Mouse (Mus musculus): ENCODE results near the gene Ap1ar. TPM values are rescaled to one million over a fixed set of nuclear protein-coding genes. Genes with fewer than 3 reads are reported as not detected.
A peak's percentile ranks its signal among the peaks of the same experiment; 100 is the strongest.

Gene Ap1ar
- total and polyA plus RNA-seq, 2 experiments: 10.0 to 21.1 TPM

GRCm38 (mm10) chr3:127780021-127780644 lies 57.2 kb downstream of the Ap1ar start, which contains the start of gene Alpk1:
Gene Alpk1, minus strand, starts transcription at chr3:127780527.
- DNase-seq (ENCODE audit: extremely low read depth, low read depth, low spot score): peak; percentile 77
- Histone ChIP-seq H3K9ac (ENCODE audit: low read depth, low read length) (peak within 1 kb of the TSS; percentile 24), H3K4me1 (ENCODE audit: control insufficient read depth, insufficient read depth, low read length) (no peaks in the 10 kb centered on the region), H3K27ac (replicated peaks; ENCODE audit: insufficient read depth, low read depth, low read length) (peak within 1 kb of the TSS; percentile 28), H3K36me3 (ENCODE audit: control insufficient read depth, insufficient read depth, low read length) (no peaks in the 10 kb centered on the region), H3K79me2 (ENCODE audit: control insufficient read depth, insufficient read depth, low read length) (no peaks in the 10 kb centered on the region), H3K27me3 (ENCODE audit: control insufficient read depth, insufficient read depth, low read length) (no peaks in the 10 kb centered on the region), H3K4me3 (ENCODE audit: insufficient read depth, low read depth, low read length) (peak within 1 kb of the TSS; percentile 34)
- WGBS: 1% methylated on average over 24 of the region's 24 CpGs
- TF ChIP-seq CTCF (IDR thresholded peaks at IDR 0.05; ENCODE audit: low read depth, low read length): peak; percentile 71
- TF ChIP-seq POLR2A (IDR thresholded peaks at IDR 0.05; ENCODE audit: extremely low read depth, insufficient read depth, low read length): no peak

DNA sequence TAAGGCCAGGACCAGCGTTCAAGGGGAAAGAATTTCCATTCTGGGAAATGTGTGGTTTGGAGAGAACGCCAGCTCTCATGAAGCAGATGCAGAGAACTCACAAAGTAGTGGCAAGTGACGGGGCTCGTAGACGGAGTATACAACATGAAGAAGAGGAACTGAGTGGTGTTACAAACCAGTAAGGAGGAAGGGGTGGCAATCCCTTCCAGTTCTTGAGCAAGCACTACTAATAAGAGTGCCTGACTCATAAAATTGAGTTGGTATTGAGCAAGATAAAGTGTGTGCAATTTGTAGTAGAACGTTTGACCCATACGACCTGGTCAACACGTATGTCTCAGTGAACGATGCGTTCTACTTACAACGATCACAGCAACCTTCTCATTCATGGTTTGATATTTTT lies 68.2 kb downstream of the Ap1ar start:
- Histone ChIP-seq H3K4me3 (ENCODE audit: insufficient read depth, low read depth, low read length) (no peak overlapping the region), H3K27ac (replicated peaks; ENCODE audit: insufficient read depth, low read depth, low read length) (no peak overlapping the region), H3K27me3 (ENCODE audit: control insufficient read depth, insufficient read depth, low read length) (no peaks in the 10 kb centered on the region), H3K79me2 (ENCODE audit: control insufficient read depth, insufficient read depth, low read length) (no peaks in the 10 kb centered on the region), H3K4me1 (ENCODE audit: control insufficient read depth, insufficient read depth, low read length) (no peaks in the 10 kb centered on the region), H3K9ac (ENCODE audit: low read depth, low read length) (no peak overlapping the region), H3K36me3 (ENCODE audit: control insufficient read depth, insufficient read depth, low read length) (no peaks in the 10 kb centered on the region)
- DNase-seq (ENCODE audit: extremely low read depth, low read depth, low spot score): no peak
- WGBS: 78% methylated on average over 11 of the region's 11 CpGs
- TF ChIP-seq POLR2A (IDR thresholded peaks at IDR 0.05; ENCODE audit: extremely low read depth, insufficient read depth, low read length): no peak
- no peak for TF ChIP-seq CTCF (IDR thresholded peaks at IDR 0.05; ENCODE audit: low read depth, low read length)

GRCm38 (mm10) chr3:127765971-127766370 lies 71.4 kb downstream of the Ap1ar start:
- TF ChIP-seq CTCF (IDR thresholded peaks at IDR 0.05; ENCODE audit: low read depth, low read length) (no peak), POLR2A (IDR thresholded peaks at IDR 0.05; ENCODE audit: extremely low read depth, insufficient read depth, low read length) (no peak)
- no peak overlapping the region for H3K27ac ChIP-seq (replicated peaks; ENCODE audit: insufficient read depth, low read depth, low read length)
- H3K9ac ChIP-seq (ENCODE audit: low read depth, low read length): no peak overlapping the region
- no peaks in the 10 kb centered on the region for H3K4me1 ChIP-seq (ENCODE audit: control insufficient read depth, insufficient read depth, low read length)
- no peaks in the 10 kb centered on the region for H3K36me3 ChIP-seq (ENCODE audit: control insufficient read depth, insufficient read depth, low read length)
- H3K27me3 ChIP-seq (ENCODE audit: control insufficient read depth, insufficient read depth, low read length): no peaks in the 10 kb centered on the region
- 77% methylated on average over 3 of the region's 3 CpGs for WGBS
- H3K79me2 ChIP-seq (ENCODE audit: control insufficient read depth, insufficient read depth, low read length): no peaks in the 10 kb centered on the region
- H3K4me3 ChIP-seq (ENCODE audit: insufficient read depth, low read depth, low read length): no peak overlapping the region
- no peak for DNase-seq (ENCODE audit: extremely low read depth, low read depth, low spot score)

GRCm38 (mm10) chr3:127764541-127764940 lies 72.8 kb downstream of the Ap1ar start:
- Histone ChIP-seq H3K9ac (ENCODE audit: low read depth, low read length) (no peak overlapping the region), H3K36me3 (ENCODE audit: control insufficient read depth, insufficient read depth, low read length) (no peaks in the 10 kb centered on the region), H3K27ac (replicated peaks; ENCODE audit: insufficient read depth, low read depth, low read length) (no peak overlapping the region), H3K27me3 (ENCODE audit: control insufficient read depth, insufficient read depth, low read length) (no peaks in the 10 kb centered on the region), H3K79me2 (ENCODE audit: control insufficient read depth, insufficient read depth, low read length) (no peaks in the 10 kb centered on the region), H3K4me1 (ENCODE audit: control insufficient read depth, insufficient read depth, low read length) (no peaks in the 10 kb centered on the region), H3K4me3 (ENCODE audit: insufficient read depth, low read depth, low read length) (no peak overlapping the region)
- 78% methylated on average over 5 of the region's 5 CpGs for WGBS
- TF ChIP-seq CTCF (IDR thresholded peaks at IDR 0.05; ENCODE audit: low read depth, low read length): no peak
- TF ChIP-seq POLR2A (IDR thresholded peaks at IDR 0.05; ENCODE audit: extremely low read depth, insufficient read depth, low read length): no peak
- DNase-seq (ENCODE audit: extremely low read depth, low read depth, low spot score): no peak

- Histone ChIP-seq H3K79me2 (ENCODE audit: control insufficient read depth, insufficient read depth, low read length) (no peaks in the 10 kb centered on the region), H3K27me3 (ENCODE audit: control insufficient read depth, insufficient read depth, low read length) (no peaks in the 10 kb centered on the region), H3K36me3 (ENCODE audit: control insufficient read depth, insufficient read depth, low read length) (no peaks in the 10 kb centered on the region), H3K4me1 (ENCODE audit: control insufficient read depth, insufficient read depth, low read length) (no peaks in the 10 kb centered on the region), H3K27ac (replicated peaks; ENCODE audit: insufficient read depth, low read depth, low read length) (no peak overlapping the region), H3K9ac (ENCODE audit: low read depth, low read length) (no peak overlapping the region), H3K4me3 (ENCODE audit: insufficient read depth, low read depth, low read length) (no peak overlapping the region)
- 18% methylated on average over 7 of the region's 7 CpGs for WGBS
- TF ChIP-seq CTCF (IDR thresholded peaks at IDR 0.05; ENCODE audit: low read depth, low read length) (peak; percentile 67), POLR2A (IDR thresholded peaks at IDR 0.05; ENCODE audit: extremely low read depth, insufficient read depth, low read length) (no peak)
- peak; percentile 80 for DNase-seq (ENCODE audit: extremely low read depth, low read depth, low spot score)
Measured at GRCm38 (mm10) chr3:127763076-127763612, 74.2 kb downstream of the Ap1ar start.

- Histone ChIP-seq H3K4me3 (ENCODE audit: insufficient read depth, low read depth, low read length) (no peak overlapping the region), H3K27ac (replicated peaks; ENCODE audit: insufficient read depth, low read depth, low read length) (no peak overlapping the region), H3K9ac (ENCODE audit: low read depth, low read length) (no peak overlapping the region), H3K27me3 (ENCODE audit: control insufficient read depth, insufficient read depth, low read length) (no peaks in the 10 kb centered on the region), H3K4me1 (ENCODE audit: control insufficient read depth, insufficient read depth, low read length) (no peaks in the 10 kb centered on the region), H3K36me3 (ENCODE audit: control insufficient read depth, insufficient read depth, low read length) (no peaks in the 10 kb centered on the region), H3K79me2 (ENCODE audit: control insufficient read depth, insufficient read depth, low read length) (no peaks in the 10 kb centered on the region)
- TF ChIP-seq POLR2A (IDR thresholded peaks at IDR 0.05; ENCODE audit: extremely low read depth, insufficient read depth, low read length) (no peak), CTCF (IDR thresholded peaks at IDR 0.05; ENCODE audit: low read depth, low read length) (no peak)
- WGBS: 69% methylated on average over 8 of the region's 8 CpGs
- DNase-seq (ENCODE audit: extremely low read depth, low read depth, low spot score): no peak
Measured at GRCm38 (mm10) chr3:127762403-127762802, 74.9 kb downstream of the Ap1ar start.
